Mouse (Mus musculus) lung, adult 2 months (tissue): ENCODE results near the gene Irf2. TPM values are rescaled to one million over a fixed set of nuclear protein-coding genes. Genes with fewer than 3 reads are reported as not detected.

Experiments used
- DNase-seq: peaks from one replicate; pipeline ENCODE4 v3.0.0; 2022
- H3K4me1 ChIP-seq: fragments of 200-500 bp; 2 replicates; pipeline ENCODE4 v1.6.1; 2011; ENCODE audit warnings: low read length; ENCODE audit not compliant: control insufficient read depth, insufficient read depth
- H3K4me3 ChIP-seq: fragments of 200-500 bp; replicated peaks from 2 replicates; pipeline ENCODE3; 2011; ENCODE audit warnings: low read depth, mild to moderate bottlenecking, control low read depth, low read length; ENCODE audit errors: extremely low read depth
- CTCF ChIP-seq: fragments of 200-500 bp; IDR thresholded peaks from 2 replicates; pipeline ENCODE4 v1.5.1; 2011; ENCODE audit warnings: mild to moderate bottlenecking, low read length, control low read depth; ENCODE audit not compliant: insufficient read depth
- POLR2A ChIP-seq: fragments of 200-500 bp; IDR thresholded peaks from 2 replicates; pipeline ENCODE4 v1.6.1; 2011; ENCODE audit warnings: low read depth, mild to moderate bottlenecking, control low read depth, low read length, borderline replicate concordance; ENCODE audit errors: extremely low read depth
- WGBS: fragments of 180-500 bp; shearing (Covaris S2); methylation state at CpG from one replicate; pipeline ENCODE4 v1.1.7; 2018; 5-methylcytosine and 5-hydroxymethylcytosine counted together
- polyA plus RNA-seq: library from polyadenylated mRNA; depleted of rRNA; stranded (reverse); fragments of >200 nt; gene quantifications from 2 replicates; pipeline ENCODE4 v1.2.3, GENCODE M21; 2012

The Irf2 gene
- polyA plus RNA-seq, 1 experiment: 24.6 TPM

GRCm38 (mm10) chr8:46789091-46789881 lies 49.8 kb downstream of the Irf2 start:
- Histone ChIP-seq H3K4me3 (no peak overlapping the region), H3K4me1 (peaks cover 35% of the 10 kb centered on the region)
- 53% methylated on average over 5 of the region's 5 CpGs for WGBS
- no peak for DNase-seq
- TF ChIP-seq CTCF (0 out of 2 replicates have a peak, but pooled peaks have one; percentile 0), POLR2A (no peak)

- DNase-seq: no peak
- 55% methylated on average over 5 of the region's 5 CpGs for WGBS
- Histone ChIP-seq H3K4me3 (no peak overlapping the region), H3K4me1 (peaks cover 31% of the 10 kb centered on the region)
- TF ChIP-seq POLR2A: no peak
- no peak for TF ChIP-seq CTCF
These were observed 52.3 kb downstream of the Irf2 start for GRCm38 (mm10) chr8:46791664-46792371.

- 60% methylated on average over 2 of the region's 2 CpGs for WGBS
- TF ChIP-seq CTCF (no peak), POLR2A (no peak)
- DNase-seq: no peak
- Histone ChIP-seq H3K4me3 (no peak overlapping the region), H3K4me1 (peaks cover 31% of the 10 kb centered on the region)
These were observed 53.1 kb downstream of the Irf2 start for GRCm38 (mm10) chr8:46792653-46793052.

DNA sequence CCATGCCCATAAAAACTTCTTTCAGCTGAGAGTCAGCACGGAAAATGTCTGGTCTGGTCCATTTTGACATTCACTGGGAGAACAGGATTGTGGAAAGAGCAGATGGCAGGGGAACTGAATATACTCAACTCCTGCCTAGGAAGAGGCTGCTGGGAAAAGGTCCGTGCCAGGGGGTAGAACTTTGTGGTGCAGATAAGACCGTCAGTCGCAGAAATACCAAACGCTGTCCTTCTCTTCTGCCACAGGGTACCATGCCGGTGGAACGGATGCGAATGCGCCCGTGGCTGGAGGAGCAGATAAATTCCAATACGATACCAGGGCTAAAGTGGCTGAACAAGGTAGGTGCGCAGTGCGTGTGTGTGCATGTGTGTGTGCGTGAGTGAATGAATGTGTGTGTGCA lies 53.7 kb downstream of the Irf2 start:
- WGBS: 94% methylated on average over 14 of the region's 14 CpGs
- peaks cover 31% of the 10 kb centered on the region for H3K4me1 ChIP-seq
- TF ChIP-seq CTCF (no peak), POLR2A (no peak)

GRCm38 (mm10) chr8:46794317-46794716 lies 54.8 kb downstream of the Irf2 start:
- 93% methylated on average over 5 of the region's 5 CpGs for WGBS

More for the DNA sequence above, 53.7 kb downstream of the Irf2 start:
- H3K4me3 ChIP-seq: no peak overlapping the region
- no peak for DNase-seq

DNA sequence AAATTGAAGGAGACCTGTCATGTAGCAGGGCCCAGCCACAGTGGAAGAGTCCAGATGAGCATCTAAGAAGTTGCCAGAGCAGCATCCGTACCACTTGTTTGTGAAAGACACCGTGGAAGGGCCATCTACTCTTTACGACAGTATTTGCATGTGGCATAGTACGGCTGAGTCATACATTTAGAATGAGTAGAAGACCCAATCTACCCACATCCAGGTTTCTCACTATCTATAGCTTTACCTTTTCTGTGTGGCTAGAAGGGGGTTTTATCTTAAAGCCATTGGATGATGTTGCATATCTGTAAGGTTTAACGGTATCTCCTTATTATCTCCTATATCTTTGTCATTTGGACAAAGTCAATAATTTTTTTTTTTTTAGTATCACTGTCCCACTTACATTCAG lies 59.7 kb downstream of the Irf2 start:
- no peak for DNase-seq
- 87% methylated on average over 5 of the region's 5 CpGs for WGBS
- peaks cover 8% of the 10 kb centered on the region for H3K4me1 ChIP-seq
- H3K4me3 ChIP-seq: no peak overlapping the region
- no peak for TF ChIP-seq CTCF
- no peak for TF ChIP-seq POLR2A

More at GRCm38 (mm10) chr8:46794317-46794716, 54.8 kb downstream of the Irf2 start:
- peaks cover 30% of the 10 kb centered on the region for H3K4me1 ChIP-seq
- DNase-seq: no peak
- H3K4me3 ChIP-seq: no peak overlapping the region
- no peak for TF ChIP-seq CTCF
- TF ChIP-seq POLR2A: no peak

- Histone ChIP-seq H3K4me1 (peaks cover 9% of the 10 kb centered on the region), H3K4me3 (no peak overlapping the region)
- 3% methylated on average over 2 of the region's 2 CpGs for WGBS
- TF ChIP-seq POLR2A: no peak
- TF ChIP-seq CTCF: no peak
- DNase-seq: no peak
These were observed 60.2 kb downstream of the Irf2 start for GRCm38 (mm10) chr8:46799706-46800105.

DNA sequence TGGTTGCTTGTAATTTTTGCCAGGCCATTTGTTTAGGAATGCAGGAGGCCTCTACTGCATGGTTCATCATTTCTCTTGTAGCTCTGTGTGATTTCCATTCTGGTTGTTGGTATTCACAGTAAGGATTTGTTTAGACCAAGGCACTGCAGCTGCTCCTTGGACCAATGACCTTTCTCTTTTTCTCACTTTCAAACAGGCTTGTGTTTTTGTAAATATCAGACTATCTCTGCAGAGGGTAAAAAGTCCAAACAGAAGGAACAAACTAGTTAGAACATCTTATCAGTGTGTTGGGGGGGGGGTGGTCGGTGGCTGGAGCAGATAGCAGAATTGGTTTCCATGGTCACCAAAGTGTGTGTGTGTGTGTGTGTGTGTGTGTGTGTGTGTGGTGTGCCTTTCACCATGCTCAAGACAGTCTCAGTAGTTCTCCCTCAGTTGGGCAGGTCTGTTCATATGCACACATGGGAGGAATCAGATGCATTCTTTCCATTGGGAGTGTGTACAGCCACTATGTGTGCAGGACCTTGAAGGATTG lies 61.7 kb downstream of the Irf2 start:
- Histone ChIP-seq H3K4me3 (no peak overlapping the region), H3K4me1 (peaks cover 13% of the 10 kb centered on the region)
- no peak for DNase-seq
- TF ChIP-seq POLR2A: no peak
- TF ChIP-seq CTCF: no peak
- 38% methylated on average over 1 of the region's 1 CpGs for WGBS

DNA sequence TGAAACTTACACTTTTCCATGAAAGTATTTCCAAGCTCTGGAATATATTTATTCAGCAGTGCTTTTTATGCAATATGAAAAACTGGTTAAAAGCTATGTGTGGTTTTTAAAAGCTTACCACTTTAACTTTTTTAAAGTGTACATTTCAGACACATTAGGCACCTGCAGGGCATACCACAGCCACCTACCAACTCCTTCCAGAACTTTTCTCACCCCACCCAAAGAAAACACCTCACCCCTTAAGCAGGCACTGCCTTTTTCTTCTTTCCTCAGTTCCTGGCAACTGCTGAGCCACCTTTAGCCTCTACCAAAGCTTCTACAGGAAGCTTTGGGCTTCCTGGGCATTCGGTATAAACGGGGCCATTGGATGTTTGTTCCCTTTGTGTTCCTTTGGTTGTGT lies 62.5 kb downstream of the Irf2 start:
- TF ChIP-seq CTCF (no peak), POLR2A (no peak)
- DNase-seq: no peak
- 32% methylated on average over 2 of the region's 2 CpGs for WGBS
- Histone ChIP-seq H3K4me1 (peaks cover 14% of the 10 kb centered on the region), H3K4me3 (no peak overlapping the region)
